ENCODE assay signal across 10 mouse cellular contexts in genomic region chr3:88456313-88456712, GRCm38 (mm10). TPM values are rescaled to one million over a fixed set of nuclear protein-coding genes. Genes with fewer than 3 reads are reported as not detected.
DNase-seq lines count a peak whose midpoint lies in the region; ATAC-seq lines count a peak whose summit lies in the region.
"Had no signal": no experiment of that assay in that cellular context is flagged by ENCODE, and none has a peak within 500 bp of the region (broad histone marks: within the 10 kb centered on the region; RNA-seq: fewer than 3 reads in every experiment).

No protein-coding gene starts in this region.

- no peaks in the 10 kb centered on the region for H3K9me3 ChIP-seq in midbrain, embryonic 13.5 days
- H3K9me3 ChIP-seq in midbrain, embryonic 11.5 days (ENCODE audit: control insufficient read depth, low read length) = no peaks in the 10 kb centered on the region
- no peaks in the 10 kb centered on the region for H3K9me3 ChIP-seq in kidney, embryonic 15.5 days (replicated peaks)
- H3K9me3 ChIP-seq in liver, embryonic 12.5 days (replicated peaks) = no peaks in the 10 kb centered on the region
- no peaks in the 10 kb centered on the region for H3K9me3 ChIP-seq in stomach, embryonic 16.5 days (replicated peaks; ENCODE audit: control insufficient read depth, low read length)

- intact Hi-C loops in heart, postnatal 14 days (cut with DNase I) = no loop called here

- H3K4me3 ChIP-seq in midbrain, embryonic 13.5 days (replicated peaks) = no peak overlapping the region
- H3K4me3 ChIP-seq in midbrain, embryonic 11.5 days (ENCODE audit: low read depth, low read length) = no peak overlapping the region
- no peak overlapping the region for H3K4me3 ChIP-seq in kidney, embryonic 15.5 days (replicated peaks)
- H3K4me3 ChIP-seq in liver, embryonic 12.5 days = no peak overlapping the region
- H3K4me3 ChIP-seq in stomach, embryonic 16.5 days (replicated peaks; ENCODE audit: low read length) = no peak overlapping the region

- H3K4me1 ChIP-seq in midbrain, embryonic 13.5 days (replicated peaks) = peaks cover 44% of the 10 kb centered on the region
- H3K4me1 ChIP-seq in midbrain, embryonic 11.5 days (ENCODE audit: control insufficient read depth, insufficient read depth, low read length) = peaks cover 14% of the 10 kb centered on the region
- peaks cover 56% of the 10 kb centered on the region for H3K4me1 ChIP-seq in kidney, embryonic 15.5 days
- peaks cover 36% of the 10 kb centered on the region for H3K4me1 ChIP-seq in liver, embryonic 12.5 days
- H3K4me1 ChIP-seq in stomach, embryonic 16.5 days (ENCODE audit: control insufficient read depth, insufficient read depth, low read length) = peaks cover 9% of the 10 kb centered on the region; the same call in 1 of the 2 replicates

- no peak overlapping the region for H3K27ac ChIP-seq in midbrain, embryonic 13.5 days
- no peak overlapping the region for H3K27ac ChIP-seq in midbrain, embryonic 11.5 days (ENCODE audit: low read depth, low read length)
- H3K27ac ChIP-seq in kidney, embryonic 15.5 days = peak overlapping the region; percentile 87
- peak overlapping the region; percentile 3; the same call in 1 of the 2 replicates for H3K27ac ChIP-seq in liver, embryonic 12.5 days
- H3K27ac ChIP-seq in stomach, embryonic 16.5 days (ENCODE audit: low read length) = peak overlapping the region; percentile 90

- 0 out of 2 replicates have a peak, but pooled peaks cover 10% of the 10 kb centered on the region for H3K27me3 ChIP-seq in midbrain, embryonic 13.5 days
- 0 out of 2 replicates have a peak, but pooled peaks cover 2% of the 10 kb centered on the region for H3K27me3 ChIP-seq in midbrain, embryonic 11.5 days (ENCODE audit: control insufficient read depth, insufficient read depth, low read length)
- peaks cover 21% of the 10 kb centered on the region for H3K27me3 ChIP-seq in kidney, embryonic 15.5 days
- peaks cover 94% of the 10 kb centered on the region for H3K27me3 ChIP-seq in liver, embryonic 12.5 days (replicated peaks)
- H3K27me3 ChIP-seq in stomach, embryonic 16.5 days (ENCODE audit: control insufficient read depth, insufficient read depth, low read length) = no peaks in the 10 kb centered on the region; the same call in 1 of the 2 replicates
- H3K27me3 ChIP-seq: CH12.LX had no signal

- no peak for ATAC-seq in midbrain, embryonic 13.5 days
- no peak for ATAC-seq in midbrain, embryonic 11.5 days (ENCODE audit: low FRiP score)
- ATAC-seq in kidney, embryonic 15.5 days (replicated peaks; ENCODE audit: low FRiP score) = peak; percentile 35
- ATAC-seq in liver, embryonic 12.5 days = peak; percentile 55
- 0 out of 2 replicates have a peak, but pooled peaks have one; percentile 19 for ATAC-seq in stomach, embryonic 16.5 days (ENCODE audit: insufficient read depth, low FRiP score)

- 94% methylated on average over 8 of the region's 8 CpGs for WGBS in midbrain, embryonic 13.5 days
- WGBS in midbrain, embryonic 11.5 days = 91% methylated on average over 8 of the region's 8 CpGs
- 71% methylated on average over 8 of the region's 8 CpGs for WGBS in kidney, embryonic 15.5 days
- WGBS in liver, embryonic 12.5 days (ENCODE audit: insufficient replicate concordance) = 70% methylated on average over 8 of the region's 8 CpGs
- 72% methylated on average over 8 of the region's 8 CpGs for WGBS in stomach, embryonic 16.5 days

- H3K9ac ChIP-seq in midbrain, embryonic 13.5 days (replicated peaks) = peak overlapping the region; percentile 77; the same call in 1 of the 2 replicates
- H3K9ac ChIP-seq in midbrain, embryonic 11.5 days (ENCODE audit: low read length) = no peak overlapping the region
- no peak overlapping the region for H3K9ac ChIP-seq in kidney, embryonic 15.5 days
- H3K9ac ChIP-seq in liver, embryonic 12.5 days = no peak overlapping the region
- no peak overlapping the region for H3K9ac ChIP-seq in stomach, embryonic 16.5 days (ENCODE audit: low read length)

- peaks cover 28% of the 10 kb centered on the region for H3K36me3 ChIP-seq in midbrain, embryonic 13.5 days
- no peaks in the 10 kb centered on the region for H3K36me3 ChIP-seq in midbrain, embryonic 11.5 days (ENCODE audit: control insufficient read depth, insufficient read depth, low read length)
- H3K36me3 ChIP-seq in kidney, embryonic 15.5 days = no peaks in the 10 kb centered on the region
- H3K36me3 ChIP-seq in liver, embryonic 12.5 days = no peaks in the 10 kb centered on the region
- H3K36me3 ChIP-seq in stomach, embryonic 16.5 days (ENCODE audit: control insufficient read depth, insufficient read depth, low read length) = no peaks in the 10 kb centered on the region

- no peak for DNase-seq in midbrain, embryonic 11.5 days (ENCODE audit: low spot score, missing footprints)
- DNase-seq in retina, postnatal 1 day = no peak
- no peak for DNase-seq in heart, postnatal 14 days
- DNase-seq in cerebellum, adult 9-11 months = no peak

- peak overlapping the region; percentile 72 for H3K4me2 ChIP-seq in midbrain, embryonic 13.5 days (replicated peaks)
- H3K4me2 ChIP-seq in midbrain, embryonic 11.5 days = no peak overlapping the region
- 0 out of 2 replicates have a peak overlapping the region, but pooled peaks have one; percentile 39 for H3K4me2 ChIP-seq in kidney, embryonic 15.5 days
- peak overlapping the region; percentile 44; the same call in 1 of the 2 replicates for H3K4me2 ChIP-seq in liver, embryonic 12.5 days
- no peak overlapping the region for H3K4me2 ChIP-seq in stomach, embryonic 16.5 days (ENCODE audit: low read depth, low read length)
- H3K4me2 ChIP-seq: heart, embryonic 11.5 days had no signal

RNA-seq across cellular contexts. Expression of gene Sema4a, which starts 4.7 kb away (rescaled TPM):
- polyA plus RNA-seq in midbrain, embryonic 13.5 days (2015; fragmentation: Nextera tagmentation; extraction: Ambion mirVana) = 28.8 and 31.1 TPM in 2 replicates
- 6.3 and 6.8 TPM in 2 replicates for polyA plus RNA-seq in midbrain, embryonic 11.5 days (2014; fragmentation: Nextera tagmentation; extraction: Ambion mirVana)
- polyA plus RNA-seq in kidney, embryonic 15.5 days (2015; fragmentation: Nextera tagmentation; extraction: Ambion mirVana) = 14.0 and 14.7 TPM in 2 replicates
- 14.4 and 17.6 TPM in 2 replicates for polyA plus RNA-seq in liver, embryonic 12.5 days (2016; fragmentation: Nextera tagmentation; extraction: Ambion mirVana)
- 33.1 and 38.4 TPM in 2 replicates for polyA plus RNA-seq in stomach, embryonic 16.5 days (2015; fragmentation: Nextera tagmentation; extraction: Ambion mirVana)
- total RNA-seq in heart, postnatal 14 days (2021) = 1 to 10 TPM; 2.3 to 2.6 TPM

RNA-seq across cellular contexts. Expression of gene Slc25a44, which starts 31.4 kb away (rescaled TPM):
- 28.7 and 29.7 TPM in 2 replicates for polyA plus RNA-seq in midbrain, embryonic 13.5 days (2015; fragmentation: Nextera tagmentation; extraction: Ambion mirVana)
- 20.8 and 22.3 TPM in 2 replicates for polyA plus RNA-seq in midbrain, embryonic 11.5 days (2014; fragmentation: Nextera tagmentation; extraction: Ambion mirVana)
- polyA plus RNA-seq in kidney, embryonic 15.5 days (2015; fragmentation: Nextera tagmentation; extraction: Ambion mirVana) = 17.5 and 17.6 TPM in 2 replicates
- 14.0 and 14.9 TPM in 2 replicates for polyA plus RNA-seq in liver, embryonic 12.5 days (2016; fragmentation: Nextera tagmentation; extraction: Ambion mirVana)
- polyA plus RNA-seq in stomach, embryonic 16.5 days (2015; fragmentation: Nextera tagmentation; extraction: Ambion mirVana) = 18.0 and 20.0 TPM in 2 replicates
- 10 to 100 TPM; 13.1 to 14.2 TPM for total RNA-seq in heart, postnatal 14 days (2021)

RNA-seq across cellular contexts. Expression of gene Pmf1, which starts 46.2 kb away (rescaled TPM):
- 51.7 and 56.8 TPM in 2 replicates for polyA plus RNA-seq in midbrain, embryonic 13.5 days (2015; fragmentation: Nextera tagmentation; extraction: Ambion mirVana)
- 128 and 132 TPM in 2 replicates for polyA plus RNA-seq in midbrain, embryonic 11.5 days (2014; fragmentation: Nextera tagmentation; extraction: Ambion mirVana)
- 152 TPM in 2 replicates for polyA plus RNA-seq in kidney, embryonic 15.5 days (2015; fragmentation: Nextera tagmentation; extraction: Ambion mirVana)
- 104 and 115 TPM in 2 replicates for polyA plus RNA-seq in liver, embryonic 12.5 days (2016; fragmentation: Nextera tagmentation; extraction: Ambion mirVana)
- 98.9 and 104 TPM in 2 replicates for polyA plus RNA-seq in stomach, embryonic 16.5 days (2015; fragmentation: Nextera tagmentation; extraction: Ambion mirVana)
- 10 to 100 TPM; 23.9 to 25.0 TPM for total RNA-seq in heart, postnatal 14 days (2021)

RNA-seq across cellular contexts. Expression of gene Lmna, which starts 53.4 kb away (rescaled TPM):
- polyA plus RNA-seq in midbrain, embryonic 13.5 days (2015; fragmentation: Nextera tagmentation; extraction: Ambion mirVana) = 21.4 and 23.4 TPM in 2 replicates
- 17.9 and 21.2 TPM in 2 replicates for polyA plus RNA-seq in midbrain, embryonic 11.5 days (2014; fragmentation: Nextera tagmentation; extraction: Ambion mirVana)
- 89.2 and 92.0 TPM in 2 replicates for polyA plus RNA-seq in kidney, embryonic 15.5 days (2015; fragmentation: Nextera tagmentation; extraction: Ambion mirVana)
- polyA plus RNA-seq in liver, embryonic 12.5 days (2016; fragmentation: Nextera tagmentation; extraction: Ambion mirVana) = 189 TPM in 2 replicates
- polyA plus RNA-seq in stomach, embryonic 16.5 days (2015; fragmentation: Nextera tagmentation; extraction: Ambion mirVana) = 266 and 298 TPM in 2 replicates
- total RNA-seq in heart, postnatal 14 days (2021) = 100 to 1,000 TPM; 128 TPM

Comparison
In these comparisons a context has a peak if more than half of its experiments do, and no peak if none do; other contexts are left out.
1. H3K4me2 ChIP-seq: peak in midbrain, embryonic 13.5 days (single experiment), kidney, embryonic 15.5 days (single experiment) and liver, embryonic 12.5 days (single experiment); none in midbrain, embryonic 11.5 days (single experiment) and stomach, embryonic 16.5 days (single experiment).
2. ATAC-seq: peak in kidney, embryonic 15.5 days (single experiment), liver, embryonic 12.5 days (single experiment) and stomach, embryonic 16.5 days (single experiment); none in midbrain, embryonic 13.5 days (single experiment) and midbrain, embryonic 11.5 days (single experiment).
3. H3K27ac ChIP-seq: peak in kidney, embryonic 15.5 days (single experiment), liver, embryonic 12.5 days (single experiment) and stomach, embryonic 16.5 days (single experiment); none in midbrain, embryonic 13.5 days (single experiment) and midbrain, embryonic 11.5 days (single experiment).